Mouse (Mus musculus): ENCODE measurements at regions not wholly inside any gene's neighbourhood (a gene's known extent, or its start where the extent isn't known, plus 50 kb on each side); places are given as distances from the start of the nearest gene placed in this dataset.

DNA sequence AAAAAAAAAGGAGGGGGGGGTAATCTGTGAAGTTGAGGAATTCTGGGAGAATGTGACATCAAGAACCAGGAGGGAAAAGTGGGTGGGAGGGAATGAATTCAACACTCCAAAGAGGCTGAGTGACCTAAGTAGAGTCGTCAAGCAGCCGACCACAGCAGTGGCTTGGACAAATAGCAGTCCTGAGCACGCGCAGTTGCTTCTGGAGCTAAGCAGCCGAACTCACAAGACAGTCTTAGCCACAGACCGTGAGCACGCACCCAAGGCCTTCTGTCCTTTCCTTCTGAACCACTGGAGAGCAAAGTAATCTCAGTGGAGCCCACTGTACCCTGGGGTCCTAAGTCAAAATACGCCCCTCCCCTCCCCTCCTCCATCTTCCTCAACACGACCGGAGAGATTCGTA, 141.1 kb downstream of the Drd1 start:
- TF ChIP-seq CTCF (IDR thresholded peaks at IDR 0.05) (no peak), POLR2A (IDR thresholded peaks at IDR 0.05; ENCODE audit: insufficient read depth, low read depth, low read length) (no peak)

Measured in heart, adult 2 months (tissue).